Mouse (Mus musculus) gastrocnemius, postnatal 14 days (tissue): ENCODE measurements around the gene Plcg2. TPM values are rescaled to one million over a fixed set of nuclear protein-coding genes. Genes with fewer than 3 reads are reported as not detected.
A peak's percentile ranks its signal among the peaks of the same experiment; 100 is the strongest.

ENCODE experiments used
- DNase-seq: peaks from one replicate; pipeline ENCODE4 v3.0.0; 2021; ENCODE audit warnings: mixed read lengths
- intact Hi-C: fragments of 180-260 bp; cut with DNase I; formaldehyde crosslinking; loops from one replicate; pipeline ENCODE4 v1.15.1; 2025; ENCODE audit warnings: low total_unique reads
- total RNA-seq, 2 experiments: library from RNA; stranded (reverse); gene quantifications; 2 replicates each; pipeline ENCODE4 v1.2.3; 2021

Gene Plcg2
- total RNA-seq, 2 experiments from 2014 or later, result 0.84 to 1.2 TPM

- intact Hi-C loops, result no loop called here
- DNase-seq, result no peak
These were observed 17.6 kb upstream of the Plcg2 start for GRCm38 (mm10) chr8:117480516-117480915.

DNA sequence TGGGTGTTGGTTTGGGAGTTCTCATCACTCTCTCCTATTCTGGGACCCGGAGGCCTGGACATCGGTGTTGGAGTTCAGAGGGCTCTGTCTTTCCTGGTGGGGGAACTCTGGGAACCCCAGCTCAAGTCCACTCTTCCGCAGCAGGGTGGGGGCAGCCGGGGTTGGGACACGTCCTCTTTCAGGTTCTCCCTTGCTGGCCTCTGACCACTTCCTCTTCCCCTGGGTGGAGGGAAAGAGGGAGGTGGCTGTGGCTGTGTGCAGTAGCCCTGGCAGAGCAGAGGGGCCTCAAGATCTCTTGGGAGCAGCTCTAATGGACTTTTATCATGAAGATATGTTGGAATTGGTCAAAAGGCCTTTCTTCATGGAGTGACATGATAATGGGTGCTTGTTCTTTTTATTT is 16.3 kb upstream of the Plcg2 start:
- intact Hi-C loops, result no loop called here
- peak; percentile 24 for DNase-seq

DNA sequence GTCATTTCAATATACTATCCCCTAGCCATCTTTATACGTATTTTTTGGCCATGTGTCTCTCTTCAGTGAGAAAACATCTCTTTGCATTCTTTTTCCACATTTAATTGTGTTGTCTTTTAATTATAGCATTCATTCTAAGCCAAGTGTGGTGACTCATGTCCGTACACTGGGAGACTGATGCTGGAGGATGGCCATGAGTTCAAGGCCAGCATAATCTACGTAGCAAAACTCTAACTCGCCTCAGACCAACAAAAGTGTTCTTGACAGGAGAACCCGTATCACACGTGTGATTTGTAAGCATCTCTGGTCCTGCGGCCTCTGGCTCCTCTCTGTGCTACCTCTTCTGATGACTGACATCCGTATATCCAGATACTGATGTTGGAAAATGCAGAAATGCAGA is 13.4 kb upstream of the Plcg2 start:
- intact Hi-C loops, result no loop called here
- no peak for DNase-seq

DNA sequence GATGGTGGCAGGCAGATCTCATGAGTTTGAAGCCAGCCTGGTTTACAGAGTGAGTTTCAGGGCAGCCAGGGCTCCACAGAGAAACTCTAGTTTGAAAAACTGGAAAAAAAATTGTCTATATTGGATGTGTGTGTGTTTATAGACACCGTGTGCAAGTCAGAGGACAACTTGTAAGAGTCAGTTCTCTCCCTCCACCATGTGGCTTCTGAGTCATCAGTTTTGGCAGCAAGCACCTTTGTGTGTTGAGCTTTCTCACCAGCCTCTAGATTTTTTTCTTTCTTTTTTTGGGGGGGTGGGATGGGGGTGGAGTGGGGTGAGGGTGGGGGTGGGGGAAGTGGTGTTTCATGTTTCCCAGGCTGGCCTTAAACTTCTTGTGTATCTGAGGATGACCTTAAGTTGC is 12.8 kb upstream of the Plcg2 start:
- no peak for DNase-seq
- intact Hi-C loops, result no loop called here

GRCm38 (mm10) chr8:117488246-117489005 is 9.7 kb upstream of the Plcg2 start:
- DNase-seq, result no peak
- intact Hi-C loops, result no loop called here

GRCm38 (mm10) chr8:117493543-117493942 is 4.5 kb upstream of the Plcg2 start:
- intact Hi-C loops, result no loop called here
- DNase-seq, result no peak

DNA sequence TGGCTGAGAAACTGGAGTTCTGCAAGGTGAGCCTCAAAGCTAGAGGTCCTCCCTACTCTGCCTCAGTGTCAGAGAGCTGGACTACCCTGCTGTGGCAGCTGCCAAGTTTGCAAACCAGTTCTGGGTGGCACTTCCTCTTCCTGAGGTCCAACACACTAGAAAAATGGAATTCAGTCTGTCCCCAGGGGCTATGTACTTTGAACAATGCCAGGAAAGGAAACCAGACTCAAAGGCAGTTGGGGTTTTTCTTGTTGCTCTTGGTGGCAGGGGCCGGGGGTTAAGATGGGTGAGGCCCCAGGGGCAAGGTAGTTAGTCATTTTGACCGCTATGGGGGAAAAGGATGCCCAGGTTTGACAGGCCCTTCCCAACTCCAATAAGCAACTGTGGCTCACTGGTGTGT is 3.2 kb upstream of the Plcg2 start:
- DNase-seq, result no peak
- intact Hi-C loops, result no loop called here

DNA sequence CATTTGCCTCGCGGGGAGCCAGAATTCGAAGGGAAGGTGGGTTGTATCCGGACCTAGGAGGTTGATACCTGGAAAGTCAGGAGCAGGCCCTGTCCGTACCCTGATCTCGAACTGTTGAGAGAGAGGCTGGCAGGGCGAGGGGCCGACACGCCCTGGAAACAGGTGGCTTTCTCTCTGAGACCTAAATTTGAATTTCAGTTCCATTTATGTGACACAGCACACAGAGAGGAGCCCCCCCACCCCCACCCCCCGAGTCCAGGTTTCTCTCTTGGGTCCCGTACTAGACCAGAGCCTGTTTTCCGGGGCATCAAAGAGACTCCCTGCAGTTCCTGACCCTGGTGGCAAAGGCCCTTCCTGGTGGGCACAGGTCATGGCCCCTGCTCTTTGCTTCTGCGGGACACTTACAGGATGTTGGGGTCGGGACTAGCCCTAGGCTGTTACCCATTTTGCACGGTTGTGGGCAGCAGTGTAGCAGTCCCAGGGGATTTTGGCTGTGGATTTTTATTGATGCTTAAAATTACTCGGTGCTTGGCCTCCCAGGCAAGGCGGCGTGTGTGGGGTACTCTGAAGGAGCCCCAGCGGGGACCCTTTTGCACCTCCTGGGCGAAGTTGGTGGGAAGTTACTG is 937 bp downstream of the Plcg2 start:
- no peak for DNase-seq
- intact Hi-C loops, result no loop called here

DNA sequence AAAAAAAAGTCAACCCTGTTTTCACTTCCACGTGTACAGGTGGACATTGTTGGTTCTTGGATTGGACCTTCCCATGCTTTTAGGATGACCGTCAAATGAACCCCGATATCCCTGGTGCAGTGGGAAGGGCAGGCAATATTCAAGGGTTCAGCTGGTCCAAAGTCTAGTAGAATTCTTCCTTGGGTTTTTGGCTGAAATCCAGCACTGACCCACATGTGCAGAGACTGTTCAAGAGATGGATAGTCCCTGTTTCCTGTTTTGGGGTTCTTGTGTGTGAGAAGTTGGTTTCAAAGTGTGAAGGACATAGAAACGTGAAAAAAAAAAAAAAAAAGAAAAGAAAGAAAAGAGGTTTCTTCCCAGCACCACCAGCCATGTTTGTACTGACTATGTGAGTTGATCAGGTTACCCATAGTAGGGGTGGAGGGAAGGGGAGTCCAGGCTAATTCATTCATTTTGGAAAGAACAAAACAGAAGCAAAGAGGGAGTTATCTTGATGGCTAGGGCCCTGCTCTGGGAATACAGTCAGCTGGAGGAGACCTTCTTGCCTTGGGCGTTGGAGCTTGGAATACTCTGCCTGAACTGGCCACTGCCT is 2.2 kb downstream of the Plcg2 start:
- intact Hi-C loops, result no loop called here
- no peak for DNase-seq

DNA sequence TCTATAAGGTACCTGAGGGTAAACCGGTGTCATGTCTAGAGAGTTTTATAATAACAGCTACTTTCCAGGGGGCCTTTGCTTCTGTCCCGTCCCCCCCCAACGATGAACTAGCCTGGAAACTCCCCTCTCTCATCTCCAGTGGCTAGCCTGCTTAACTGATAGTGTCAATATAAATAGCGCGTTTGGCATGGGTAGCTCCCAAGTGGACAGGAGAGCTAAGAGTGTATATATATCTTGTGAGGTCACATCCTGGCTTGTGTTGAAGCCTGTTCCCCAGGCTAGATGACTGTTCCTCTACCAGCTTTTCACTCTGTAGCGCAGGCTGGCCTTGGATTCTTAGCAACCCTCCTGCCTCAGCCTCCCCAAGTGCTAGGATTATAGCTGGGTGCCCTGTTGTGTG is 3.2 kb downstream of the Plcg2 start:
- no peak for DNase-seq
- intact Hi-C loops, result no loop called here

DNA sequence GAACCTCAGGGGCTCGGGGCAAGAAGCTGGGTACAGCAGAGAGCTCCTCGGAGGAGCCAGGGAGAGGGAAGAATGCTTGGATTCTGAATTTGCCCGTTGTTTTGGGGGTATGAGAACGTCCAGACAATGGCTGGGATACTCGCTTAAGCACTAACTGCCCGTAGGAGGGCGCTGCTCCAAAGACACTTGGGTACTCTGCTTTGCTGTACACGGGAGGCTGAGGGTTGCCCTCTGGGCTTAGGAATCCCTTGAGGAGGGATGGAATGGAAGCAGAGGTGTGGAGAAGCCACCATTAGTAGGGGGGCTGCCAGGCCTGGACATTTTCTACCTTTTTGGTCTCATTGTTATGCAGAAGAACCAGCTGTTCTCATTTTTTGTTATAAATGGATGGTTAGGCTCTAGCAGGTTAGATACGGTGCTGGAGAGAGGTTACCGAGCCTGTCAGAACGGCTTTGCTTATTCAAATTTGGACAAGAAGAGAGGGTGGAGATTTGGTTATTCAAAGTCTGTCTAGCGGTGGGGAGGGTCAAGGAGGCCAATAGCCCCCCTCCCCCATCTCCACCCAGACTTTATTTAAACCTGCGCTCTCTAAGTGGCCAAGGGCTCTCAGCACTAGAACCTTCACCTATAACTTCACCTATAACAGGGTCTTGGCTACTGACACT is 5.4 kb downstream of the Plcg2 start:
- intact Hi-C loops, result no loop called here
- DNase-seq, result no peak

- intact Hi-C loops, result no loop called here
These were observed 9.6 kb downstream of the Plcg2 start for GRCm38 (mm10) chr8:117507703-117508102.

DNA sequence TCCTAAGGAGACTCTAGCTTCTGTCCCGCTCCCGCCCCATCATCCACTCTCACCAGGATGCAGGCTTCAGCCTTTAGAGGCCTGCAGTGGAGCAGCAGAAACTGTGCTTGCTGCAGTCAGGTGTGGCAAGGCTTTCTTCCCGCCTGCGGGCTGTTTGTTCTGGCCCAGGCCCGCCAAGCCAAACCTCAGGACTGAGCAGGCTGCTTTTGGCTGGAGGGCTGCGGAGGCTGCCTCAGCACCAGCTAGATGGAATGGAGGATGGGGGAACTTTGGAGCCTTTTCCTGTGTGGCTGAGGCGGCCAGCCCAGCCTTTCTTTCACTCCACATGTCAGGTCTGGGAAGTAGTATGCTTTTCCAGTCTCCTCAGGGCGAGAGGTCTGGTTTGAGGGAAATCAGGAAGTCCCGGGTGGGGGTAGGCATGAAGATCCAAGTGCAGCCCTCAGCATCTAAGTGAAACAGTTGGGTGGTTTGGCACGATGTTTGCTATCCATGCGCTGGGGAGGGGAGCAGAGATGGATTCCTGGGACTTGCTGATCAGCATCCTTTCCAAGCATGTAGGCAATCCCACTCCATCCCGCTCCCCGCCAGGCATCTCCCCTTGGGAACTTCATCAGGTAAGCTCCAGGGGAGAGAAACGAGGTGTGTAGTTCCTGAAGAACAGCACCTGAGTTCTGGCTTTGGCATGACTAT is 18.9 kb downstream of the Plcg2 start:
- no peak for DNase-seq
- intact Hi-C loops, result no loop called here

More at GRCm38 (mm10) chr8:117507703-117508102, 9.6 kb downstream of the Plcg2 start:
- DNase-seq, result no peak

DNA sequence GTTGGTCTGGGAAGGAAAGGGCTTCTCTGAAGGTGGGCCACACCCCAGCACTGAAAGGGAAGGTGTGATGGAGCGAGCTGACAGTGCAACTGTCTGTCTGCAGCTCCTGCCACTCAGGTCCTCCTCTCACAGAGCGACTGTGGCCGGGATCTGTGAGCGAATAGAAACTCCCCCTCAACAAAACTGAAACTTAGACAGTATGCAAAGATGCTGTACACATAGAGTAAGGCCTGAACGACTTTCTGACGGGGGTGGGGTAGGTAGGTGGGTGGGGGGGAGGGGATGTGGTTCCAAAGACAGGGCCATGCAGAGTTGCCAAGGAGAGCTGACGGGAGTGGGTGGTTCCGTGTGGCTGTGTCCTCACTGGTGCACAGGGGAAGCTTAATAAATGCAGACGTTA is 19.8 kb downstream of the Plcg2 start:
- DNase-seq, result no peak
- intact Hi-C loops, result no loop called here

- intact Hi-C loops, result no loop called here
- no peak for DNase-seq
These were observed 20.8 kb downstream of the Plcg2 start for GRCm38 (mm10) chr8:117518873-117519272.

DNA sequence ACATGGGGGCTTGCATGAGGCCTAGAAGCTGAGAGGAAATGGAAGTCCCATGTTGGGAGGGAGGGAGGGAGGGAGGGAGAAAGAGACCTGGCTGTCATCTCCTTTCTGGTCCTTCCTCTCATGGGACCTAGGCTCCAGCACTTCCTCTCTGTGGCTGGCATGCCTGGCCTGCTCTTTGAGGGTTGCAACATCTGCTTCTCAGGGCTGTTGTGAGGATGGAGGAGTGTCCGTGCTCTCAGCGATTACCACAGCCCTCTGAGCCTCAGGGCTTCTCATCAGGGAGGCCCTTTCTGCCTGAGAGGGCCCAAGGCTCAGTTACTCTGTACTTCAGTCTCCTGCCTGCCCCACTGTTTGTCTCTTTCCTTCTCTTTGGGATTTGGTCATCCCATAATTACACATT is 28.1 kb downstream of the Plcg2 start:
- no peak for DNase-seq
- intact Hi-C loops, result no loop called here

- no peak for DNase-seq
- intact Hi-C loops, result no loop called here
These were observed 29.9 kb downstream of the Plcg2 start for GRCm38 (mm10) chr8:117527983-117528382.

DNA sequence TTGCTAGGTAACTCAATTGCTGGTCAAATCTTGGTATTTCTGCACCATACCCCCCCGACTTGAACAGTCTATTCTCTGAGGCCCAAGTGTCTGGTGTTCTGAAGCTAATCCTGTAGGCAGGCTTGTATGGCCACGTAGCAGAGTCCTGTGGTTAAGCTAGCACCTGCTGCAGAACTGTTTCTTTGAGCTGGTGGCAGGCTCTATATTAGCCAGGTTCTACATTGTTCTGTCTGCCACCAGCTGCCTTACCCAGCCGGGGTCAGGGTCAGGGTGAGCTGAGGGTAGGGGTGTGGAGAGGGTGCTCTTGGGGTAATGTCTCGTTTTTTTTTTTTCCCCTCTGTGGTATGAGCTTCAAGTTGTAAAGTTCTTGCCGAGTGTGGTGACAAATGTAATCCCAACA is 31.1 kb downstream of the Plcg2 start:
- no peak for DNase-seq

GRCm38 (mm10) chr8:117532381-117532972 is 34.4 kb downstream of the Plcg2 start:
- intact Hi-C loops, result no loop called here
- DNase-seq, result no peak

More for the DNA sequence above, 31.1 kb downstream of the Plcg2 start:
- intact Hi-C loops, result no loop called here

GRCm38 (mm10) chr8:117536862-117537261 is 38.8 kb downstream of the Plcg2 start:
- intact Hi-C loops, result no loop called here
- no peak for DNase-seq
